Mouse (Mus musculus) CH12.LX (cell line): Measurements from ENCODE around the gene Snrk. TPM values are rescaled to one million over a fixed set of nuclear protein-coding genes. Genes with fewer than 3 reads are reported as not detected.
A peak's percentile ranks its signal among the peaks of the same experiment; 100 is the strongest.

Source experiments
- DNase-seq: peaks from one replicate; pipeline ENCODE4 v3.0.0-alpha.2; 2013; ENCODE audit errors: extremely low read depth
- H3K27ac ChIP-seq: 2 replicates; pipeline ENCODE4 v1.5.1; 2012; ENCODE audit warnings: low read depth, mild to moderate bottlenecking, control low read depth, moderate library complexity; ENCODE audit not compliant: insufficient read depth
- H3K27me3 ChIP-seq: replicated peaks from 2 replicates; pipeline ENCODE3; 2012; ENCODE audit warnings: inconsistent platforms
- H3K36me3 ChIP-seq, 2 experiments: replicated peaks in 1 of 2; 2 replicates each; pipeline versions ENCODE3 to v1.6.1; 2012; ENCODE audit warnings: inconsistent platforms in 1 of 2, low read length in 1 of 2, mild to moderate bottlenecking in 1 of 2, mixed read lengths in 1 of 2, moderate library complexity in 1 of 2; ENCODE audit not compliant: control insufficient read depth in 1 of 2, insufficient read depth in 1 of 2
- H3K4me1 ChIP-seq, 2 experiments: 2 replicates each; pipeline ENCODE4 v1.6.1; 2012; ENCODE audit warnings: inconsistent platforms in 1 of 2, moderate library complexity in 1 of 2; ENCODE audit not compliant: insufficient read depth in 2 of 2, control insufficient read depth in 1 of 2
- H3K4me2 ChIP-seq: 2 replicates; pipeline ENCODE4 v1.6.1; 2012; ENCODE audit warnings: low read depth, mild to moderate bottlenecking, control low read depth; ENCODE audit not compliant: poor library complexity, insufficient read depth, severe bottlenecking
- H3K4me3 ChIP-seq, 3 experiments: fragments of 150-350 bp in 1 of 3; sonication (generic) in 1 of 3; replicated peaks in 1 of 3; 2 replicates each; pipeline versions ENCODE3 to v1.5.1; 2011 to 2012; ENCODE audit warnings: low read depth in 2 of 3, low read length in 2 of 3, mild to moderate bottlenecking in 2 of 3, moderate library complexity in 2 of 3, control low read depth in 1 of 3, improper control_type of control experiment in 1 of 3, inconsistent platforms in 1 of 3, mixed read lengths in 1 of 3; ENCODE audit not compliant: poor library complexity in 1 of 3
- H3K79me2 ChIP-seq: replicated peaks from 2 replicates; pipeline ENCODE4 v1.6.1; 2012; ENCODE audit warnings: mild to moderate bottlenecking, moderate library complexity; ENCODE audit not compliant: control insufficient read depth, poor library complexity, insufficient read depth, severe bottlenecking; ENCODE audit errors: extremely low read depth
- H3K9ac ChIP-seq: 2 replicates; pipeline ENCODE4 v1.6.1; 2012; ENCODE audit warnings: low read depth, mild to moderate bottlenecking, control low read depth, moderate library complexity; ENCODE audit not compliant: insufficient read depth
- H3K9me3 ChIP-seq: replicated peaks from 2 replicates; pipeline ENCODE3; 2012; ENCODE audit warnings: low read length, inconsistent platforms, mixed read lengths
- CTCF ChIP-seq, 2 experiments: IDR thresholded peaks in 1 of 2; conservative IDR thresholded peaks in 1 of 2; 2 replicates each; pipeline ENCODE4 v1.5.1; 2011 to 2012; ENCODE audit warnings: low read depth in 2 of 2, low read length in 2 of 2, improper control_type of control experiment in 1 of 2, inconsistent platforms in 1 of 2, mild to moderate bottlenecking in 1 of 2, moderate library complexity in 1 of 2
- ETS1 ChIP-seq: conservative IDR thresholded peaks from 2 replicates; pipeline ENCODE4 v1.6.1; 2012; ENCODE audit warnings: low read depth, mild to moderate bottlenecking, inconsistent platforms, low read length, improper control_type of control experiment, moderate library complexity
- GABPA ChIP-seq: IDR thresholded peaks from 2 replicates; pipeline ENCODE4 v1.6.1; 2012; ENCODE audit warnings: low read depth, low read length, improper control_type of control experiment, inconsistent platforms; ENCODE audit not compliant: insufficient replicate concordance
- HCFC1 ChIP-seq: IDR thresholded peaks from 2 replicates; pipeline ENCODE4 v1.6.1; 2012; ENCODE audit warnings: low read depth, mild to moderate bottlenecking, inconsistent platforms, low read length, improper control_type of control experiment
- JUND ChIP-seq: conservative IDR thresholded peaks from 2 replicates; pipeline ENCODE4 v1.6.1; 2011; ENCODE audit warnings: low read depth, low read length, improper control_type of control experiment
- MAZ ChIP-seq: IDR thresholded peaks from 2 replicates; pipeline ENCODE4 v1.6.1; 2012; ENCODE audit warnings: low read depth, mild to moderate bottlenecking, inconsistent platforms, low read length, improper control_type of control experiment, moderate library complexity
- NELFE ChIP-seq: IDR thresholded peaks from 2 replicates; pipeline ENCODE4 v1.6.1; 2011; ENCODE audit warnings: low read depth, low read length, improper control_type of control experiment
- NRF1 ChIP-seq: IDR thresholded peaks from 2 replicates; pipeline ENCODE4 v1.6.1; 2014; ENCODE audit warnings: low read depth, mild to moderate bottlenecking, inconsistent platforms, low read length, improper control_type of control experiment, moderate library complexity
- POLR2A ChIP-seq: IDR thresholded peaks from 2 replicates; pipeline ENCODE4 v1.6.1; 2011; ENCODE audit warnings: low read depth, mild to moderate bottlenecking, improper control_type of control experiment, low read length
- POLR2AphosphoS2 ChIP-seq: IDR thresholded peaks from 2 replicates; pipeline ENCODE4 v1.6.1; 2011; ENCODE audit warnings: low read depth, low read length, improper control_type of control experiment
- RAD21 ChIP-seq: IDR thresholded peaks from 2 replicates; pipeline ENCODE4 v1.6.1; 2011; ENCODE audit warnings: low read depth, mild to moderate bottlenecking, low read length, improper control_type of control experiment, moderate library complexity
- SIN3A ChIP-seq: IDR thresholded peaks from 2 replicates; pipeline ENCODE4 v1.6.1; 2012; ENCODE audit warnings: low read length, improper control_type of control experiment, inconsistent platforms
- SMC3 ChIP-seq: IDR thresholded peaks from 2 replicates; pipeline ENCODE4 v1.6.1; 2011; ENCODE audit warnings: low read depth, low read length, improper control_type of control experiment
- USF1 ChIP-seq: IDR thresholded peaks from 2 replicates; pipeline ENCODE4 v1.6.1; 2014; ENCODE audit warnings: low read depth, mild to moderate bottlenecking, inconsistent platforms, low read length, improper control_type of control experiment
- USF2 ChIP-seq: conservative IDR thresholded peaks from 2 replicates; pipeline ENCODE4 v1.6.1; 2011; ENCODE audit warnings: low read depth, low read length, improper control_type of control experiment
- ZKSCAN1 ChIP-seq: IDR thresholded peaks from 2 replicates; pipeline ENCODE4 v1.6.1; 2012; ENCODE audit warnings: low read depth, inconsistent platforms, low read length, improper control_type of control experiment, borderline replicate concordance
- dilution Hi-C: fragments of 300-500 bp; cut with MboI; formaldehyde crosslinking; loops from 2 replicates; pipeline ENCODE4 v1.14.3; 2020; ENCODE audit warnings: low sequenced_read_pairs; ENCODE audit not compliant: extremely low pct_unique_long_range_greater_than_20kb, extremely low pct_ligation_motif_present
- in situ Hi-C: fragments of 300-500 bp; cut with MboI; formaldehyde crosslinking; loops from 3 replicates; pipeline ENCODE4 v1.14.3; 2019; ENCODE audit warnings: low sequenced_read_pairs, low pct_ligation_motif_present, low pct_unique_long_range_greater_than_20kb, mixed read lengths
- polyA plus RNA-seq: library from polyadenylated mRNA; unstranded; fragments of >175 nt; gene quantifications from 2 replicates; pipeline ENCODE4 v1.2.1, GENCODE M21; 2012; ENCODE audit warnings: low read depth; ENCODE audit not compliant: insufficient read length
- total RNA-seq, 2 experiments: library from RNA; depleted of rRNA; stranded (reverse); fragments of 300-350 nt in 1 of 2; fragments of >200 nt in 1 of 2; gene quantifications; 2 replicates each; pipeline ENCODE4 v1.2.3; 2012 to 2014

Snrk gene
- total and polyA plus RNA-seq, 3 experiments, result 6.1 to 13.1 (median 7.0) TPM

DNA sequence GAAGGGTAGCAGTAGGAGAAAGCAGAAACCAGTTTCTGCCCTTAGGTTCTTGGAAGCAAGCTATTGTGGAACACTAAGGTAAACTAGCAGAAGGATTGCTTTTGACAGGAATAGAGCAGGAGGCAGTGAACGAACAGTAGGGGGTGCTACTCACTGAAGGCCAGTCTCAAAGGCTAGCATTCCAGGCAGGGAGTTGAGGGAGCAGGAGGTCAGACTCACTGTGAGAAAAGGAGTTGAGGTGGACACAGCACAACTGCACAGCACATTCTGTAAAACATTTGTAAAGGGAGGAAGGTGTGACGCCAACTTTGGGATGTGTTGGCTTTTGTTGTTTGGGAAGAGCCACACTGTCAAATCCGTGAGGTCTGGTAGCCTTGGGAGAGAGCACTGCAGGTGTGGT, 3.0 kb downstream of the Snrk start:
- dilution Hi-C loops (no loop called here), in situ Hi-C loops (loop anchor here (10.0 kb wide), 1 partner anchor 65 kb away; no protein-coding TSS in a partner anchor)
- Histone ChIP-seq H3K36me3 (peaks cover 0 to 9% of the 10 kb centered on the region in 2 experiments), H3K9ac (no peak overlapping the region), H3K9me3 (no peaks in the 10 kb centered on the region), H3K79me2 (peaks cover 6% of the 10 kb centered on the region), H3K4me1 (peaks cover 2 to 10% of the 10 kb centered on the region in 2 experiments; a peak in 2 of 4 replicates), H3K4me2 (no peak overlapping the region), H3K4me3 (no peak overlapping the region), H3K27me3 (no peaks in the 10 kb centered on the region), H3K27ac (no peak overlapping the region)
- TF ChIP-seq CTCF (conservative IDR thresholded peaks at IDR 0.05 in 1 of 2, IDR thresholded peaks at IDR 0.05 in 1 of 2; ENCODE audit: low read depth in 2 of 2, low read length in 2 of 2) (peak; percentile 28 to 76; a peak in 3 of 4 replicates), RAD21 (peak; percentile 53), SMC3 (peak; percentile 57), USF2 (no peak)
- peak; percentile 23 for DNase-seq

DNA sequence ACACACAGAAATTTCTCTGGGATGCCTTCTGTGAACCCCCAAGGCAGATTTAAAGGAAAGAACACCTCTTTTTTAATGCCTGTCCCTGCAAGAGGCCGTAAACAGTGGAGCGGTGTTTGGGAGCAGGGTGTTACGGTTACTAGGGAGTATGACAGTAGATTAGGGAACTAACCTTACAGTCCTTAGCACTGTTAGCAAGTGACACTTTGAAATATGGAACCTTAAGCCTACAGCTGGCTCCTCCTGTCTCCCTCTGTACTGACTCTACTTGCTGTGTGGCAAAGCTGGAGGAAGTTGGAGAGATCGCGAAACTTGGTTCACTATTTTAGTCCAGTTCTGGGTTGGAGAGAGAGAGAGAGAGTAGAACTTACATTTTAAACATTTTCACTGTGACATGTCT, 5.0 kb downstream of the Snrk start:
- no peak for DNase-seq
- dilution Hi-C loops (no loop called here), in situ Hi-C loops (loop anchor here (10.0 kb wide), 1 partner anchor 63 kb away; no protein-coding TSS in a partner anchor)
- no peak for TF ChIP-seq JUND
- TF ChIP-seq POLR2A, result no peak
- TF ChIP-seq HCFC1, result no peak
- TF ChIP-seq MAZ, result no peak
- TF ChIP-seq GABPA, result no peak
- no peak for TF ChIP-seq NRF1
- no peak for TF ChIP-seq ETS1
- TF ChIP-seq ZKSCAN1, result no peak
- TF ChIP-seq NELFE, result no peak
- TF ChIP-seq USF1, result no peak
- TF ChIP-seq POLR2AphosphoS2, result no peak
- no peak for TF ChIP-seq SIN3A
- no peak overlapping the region for H3K9ac ChIP-seq
- H3K4me3 ChIP-seq, result no peak overlapping the region
- no peak overlapping the region for H3K4me2 ChIP-seq
- H3K9me3 ChIP-seq, result no peaks in the 10 kb centered on the region
- H3K4me1 ChIP-seq, result peaks cover 0 to 8% of the 10 kb centered on the region in 2 experiments; a peak in 2 of 4 replicates
- no peak overlapping the region for H3K27ac ChIP-seq
- peaks cover 0 to 9% of the 10 kb centered on the region in 2 experiments for H3K36me3 ChIP-seq
- H3K79me2 ChIP-seq, result peaks cover 6% of the 10 kb centered on the region
- H3K27me3 ChIP-seq, result no peaks in the 10 kb centered on the region
